Mouse (Mus musculus) urinary bladder, postnatal 25 days (tissue): ENCODE results near the gene Ccng1.

Source experiments
- DNase-seq: peaks from one replicate; pipeline ENCODE4 v3.0.0; 2022; ENCODE audit warnings: low spot score

Ccng1 gene

DNA sequence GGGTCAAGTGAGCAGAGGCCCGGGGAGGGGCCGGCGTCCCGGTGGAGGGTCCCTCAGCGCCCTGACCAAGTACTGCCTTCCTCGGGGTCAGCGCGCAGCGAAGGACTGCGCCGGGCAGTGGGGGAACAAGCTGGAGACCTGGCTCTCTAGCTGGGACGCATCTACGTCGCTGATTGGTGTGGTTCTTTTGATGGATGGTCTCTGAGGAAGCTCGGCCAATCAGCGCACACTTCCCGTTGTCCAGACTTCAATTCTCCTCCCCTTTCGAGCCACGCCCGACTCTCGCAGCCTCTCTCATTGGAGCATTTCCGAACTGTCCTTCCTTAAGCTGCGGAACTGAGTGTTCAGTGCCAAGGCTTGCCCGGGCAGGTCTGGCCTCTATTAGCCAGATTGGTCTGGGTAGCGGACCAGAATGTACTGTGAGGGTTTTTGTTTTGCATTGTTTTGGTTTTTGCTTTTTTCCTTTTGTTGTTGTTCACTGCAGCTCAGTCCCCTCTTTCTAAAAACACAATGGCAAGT, at the start of gene Ccng1:
Gene Ccng1, minus strand, starts transcription at position 203 of the 519 bp plus-strand sequence.
- peak; percentile 73 for DNase-seq

DNA sequence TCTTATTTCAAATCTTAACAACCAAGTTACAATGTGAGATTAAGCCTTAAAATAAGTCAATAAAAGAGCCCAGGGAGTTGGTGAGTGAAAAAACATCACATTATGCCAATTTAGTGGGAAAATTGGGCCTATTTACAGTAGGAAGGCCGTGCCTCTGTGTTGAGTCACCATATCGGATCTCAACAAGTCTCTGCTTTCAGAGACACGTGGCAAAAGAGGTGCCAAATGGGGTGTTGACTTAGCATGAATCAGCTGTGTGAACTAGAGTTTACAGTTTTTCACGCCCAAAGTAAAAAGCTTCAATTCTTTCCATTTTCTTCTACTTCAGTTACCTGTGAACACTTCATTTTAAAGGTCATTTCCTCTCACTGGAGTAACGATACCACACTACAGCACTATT, 35.2 kb upstream of the Ccng1 start:
- peak; percentile 21 for DNase-seq

DNA sequence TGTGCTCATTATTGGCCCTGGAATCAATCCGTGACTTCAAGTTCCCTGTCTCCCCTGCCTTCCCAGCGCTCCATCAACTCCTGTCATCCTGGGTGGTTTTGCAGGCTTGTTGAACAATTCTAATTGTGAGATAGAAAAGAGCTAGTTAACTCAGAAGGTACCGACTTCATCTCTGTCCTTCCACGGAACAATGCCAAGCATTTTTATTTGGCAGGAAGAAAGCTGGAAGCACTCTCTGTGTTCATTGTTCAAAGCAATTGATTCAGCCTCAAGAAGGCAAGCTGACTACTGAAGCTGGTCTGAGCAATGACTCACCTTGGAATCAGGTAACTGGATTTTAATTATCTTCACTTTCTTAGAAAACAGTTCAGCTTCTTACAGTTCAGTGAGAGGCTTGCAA, 34.6 kb upstream of the Ccng1 start:
- DNase-seq, result no peak

DNA sequence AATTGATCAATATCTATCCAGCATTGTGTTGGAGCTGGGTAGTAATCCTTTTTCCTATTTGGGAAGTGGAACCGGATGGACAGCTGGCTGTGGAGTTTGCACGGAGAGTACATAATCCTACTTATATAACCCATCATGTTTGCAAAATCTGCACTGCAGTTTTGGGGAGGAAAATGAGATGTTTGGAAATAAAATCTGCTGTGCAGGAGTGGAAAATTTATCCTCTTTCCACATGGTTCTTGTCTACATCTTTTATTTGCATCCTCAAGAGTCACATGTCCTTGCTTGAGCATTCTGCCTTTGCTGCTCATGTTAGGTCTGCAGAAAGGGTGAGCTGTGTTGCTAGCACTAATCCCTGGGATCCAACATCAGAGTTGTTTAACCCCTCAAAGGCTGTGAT, 31.8 kb upstream of the Ccng1 start:
- no peak for DNase-seq

DNA sequence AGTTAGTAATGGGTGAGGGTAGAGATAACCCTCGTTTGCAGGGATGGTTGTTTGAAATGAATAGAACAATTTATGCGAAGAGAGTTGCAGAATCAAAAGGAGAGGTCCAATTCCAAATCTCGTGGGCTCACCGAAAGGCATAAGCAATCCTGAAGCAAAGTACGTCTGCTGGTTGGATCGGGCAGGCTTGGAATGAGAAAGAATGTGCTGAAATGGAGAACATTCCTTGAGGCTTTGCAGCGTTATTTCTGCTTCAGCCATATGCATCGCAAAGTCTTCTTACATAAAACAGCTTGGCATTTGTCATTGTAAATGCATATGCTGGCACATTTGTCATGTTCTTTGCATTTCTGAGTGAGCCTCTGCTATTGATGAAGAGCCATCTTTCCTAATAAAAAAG, 29.2 kb upstream of the Ccng1 start:
- DNase-seq, result no peak

DNA sequence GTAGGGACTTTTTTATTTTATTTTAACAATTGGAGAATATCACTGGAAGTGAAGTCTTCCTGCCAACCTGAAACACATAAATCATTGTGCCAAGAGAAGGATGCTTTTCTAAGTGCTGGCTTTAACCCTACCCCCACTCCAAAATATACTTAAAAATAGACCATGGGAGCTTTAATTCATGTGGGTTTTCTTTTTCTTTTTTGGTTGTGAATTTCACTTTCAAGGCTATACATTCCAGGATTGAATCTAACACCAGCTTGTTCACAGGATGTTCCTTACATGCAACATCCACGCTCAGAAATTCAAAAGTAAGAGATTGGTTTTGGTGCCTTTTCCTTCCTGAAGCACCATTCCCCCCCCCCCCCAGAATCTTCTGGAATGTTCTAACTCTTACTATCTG, 28.2 kb upstream of the Ccng1 start:
- DNase-seq, result no peak

DNA sequence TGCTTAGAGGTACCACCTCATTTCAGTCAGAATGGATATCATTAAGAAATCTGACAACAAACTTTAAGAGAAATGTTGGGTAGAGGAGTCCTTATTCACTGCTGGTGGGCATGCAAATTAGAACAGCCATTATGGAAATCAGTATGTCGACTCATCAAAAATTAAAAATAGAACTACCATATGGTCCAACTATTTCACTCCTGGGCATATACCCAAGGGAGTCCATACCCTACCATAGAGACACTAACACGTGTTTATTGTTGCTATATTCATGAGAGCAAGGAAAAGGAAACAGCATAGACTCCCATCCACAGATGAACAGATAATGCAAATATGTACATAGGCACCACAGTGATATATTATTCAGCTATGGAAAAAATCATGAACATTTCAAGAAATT, 26.7 kb upstream of the Ccng1 start:
- DNase-seq, result no peak

DNA sequence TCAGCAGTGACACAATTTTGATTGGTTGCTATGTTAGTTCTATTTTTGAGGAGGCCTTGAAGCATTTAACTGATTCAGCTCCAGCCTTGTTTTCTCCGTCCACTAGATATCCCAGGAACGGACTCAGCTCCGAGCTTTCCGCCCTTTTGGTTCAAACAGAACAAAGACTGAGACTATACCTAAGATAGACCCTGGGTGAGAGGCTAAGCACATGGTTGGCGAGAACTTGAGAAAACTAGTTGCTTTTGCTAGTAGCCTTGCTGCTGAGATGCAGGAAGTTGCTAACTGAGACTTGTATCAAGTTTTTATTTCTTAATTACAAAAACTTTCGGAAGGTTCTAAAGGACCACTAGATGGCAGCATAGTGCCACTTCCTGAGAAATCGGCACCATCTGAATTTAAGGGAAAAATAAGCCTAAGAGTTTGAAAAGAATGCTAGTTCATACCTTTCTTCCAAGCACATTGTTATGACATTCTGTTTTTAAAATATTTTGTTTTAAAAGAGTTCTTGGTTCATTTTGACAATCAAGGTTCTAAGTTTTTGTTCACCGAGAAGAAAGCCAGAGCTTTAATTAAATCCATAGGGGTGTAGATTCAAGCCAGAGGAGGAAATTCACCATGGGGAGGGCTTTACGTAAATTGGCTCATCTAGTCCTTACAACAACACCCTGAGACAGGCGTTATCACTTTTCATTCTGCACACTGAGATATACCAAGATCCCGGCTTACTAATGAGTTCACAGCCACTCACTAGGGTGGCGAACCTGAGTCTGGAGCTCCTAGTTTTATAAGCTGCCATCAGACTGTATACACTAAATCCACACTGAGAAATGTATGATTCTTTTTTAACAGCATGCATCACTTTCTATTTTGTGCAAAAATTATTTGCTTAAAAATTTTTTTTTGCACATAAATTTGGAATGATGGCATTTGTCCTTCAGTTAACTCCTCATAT, 20.5 kb upstream of the Ccng1 start:
- no peak for DNase-seq

DNA sequence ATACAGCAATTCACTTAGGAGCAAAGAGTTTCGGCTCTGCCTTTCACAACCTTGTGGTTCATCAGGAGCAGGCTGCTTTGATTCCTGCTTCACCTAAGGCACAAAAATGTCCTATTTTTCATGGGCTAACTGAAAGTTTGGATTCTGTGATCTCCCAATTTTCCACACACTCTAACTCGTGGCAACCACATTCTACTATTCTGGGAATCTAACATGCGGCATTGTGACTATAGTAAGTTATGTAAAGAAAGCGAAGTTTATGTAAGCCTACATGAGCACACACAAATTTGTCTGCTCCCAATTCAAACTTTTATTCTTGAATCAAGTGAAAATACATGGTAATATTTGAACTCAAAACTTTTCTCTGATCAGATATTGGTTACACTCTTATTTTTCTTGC, 9.6 kb upstream of the Ccng1 start:
- no peak for DNase-seq

DNA sequence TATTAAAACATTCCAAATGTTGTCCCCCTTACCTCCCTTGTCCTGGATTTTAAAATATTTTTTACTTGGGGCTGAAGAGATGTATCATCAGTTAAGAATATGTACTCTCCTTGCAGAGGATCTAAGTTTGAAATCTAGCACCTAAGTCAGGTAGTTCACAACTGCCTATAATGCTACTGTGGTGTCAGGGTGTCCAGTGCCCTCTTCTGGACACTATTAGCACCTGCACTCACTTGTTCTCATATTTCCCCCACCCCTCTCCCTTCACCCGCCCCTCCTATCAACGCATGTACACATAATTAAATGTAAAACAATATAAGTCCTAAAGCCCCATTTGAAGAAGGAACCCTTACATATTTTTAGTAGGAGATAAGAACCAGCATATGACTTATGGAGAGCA, 8.3 kb upstream of the Ccng1 start:
- no peak for DNase-seq

DNA sequence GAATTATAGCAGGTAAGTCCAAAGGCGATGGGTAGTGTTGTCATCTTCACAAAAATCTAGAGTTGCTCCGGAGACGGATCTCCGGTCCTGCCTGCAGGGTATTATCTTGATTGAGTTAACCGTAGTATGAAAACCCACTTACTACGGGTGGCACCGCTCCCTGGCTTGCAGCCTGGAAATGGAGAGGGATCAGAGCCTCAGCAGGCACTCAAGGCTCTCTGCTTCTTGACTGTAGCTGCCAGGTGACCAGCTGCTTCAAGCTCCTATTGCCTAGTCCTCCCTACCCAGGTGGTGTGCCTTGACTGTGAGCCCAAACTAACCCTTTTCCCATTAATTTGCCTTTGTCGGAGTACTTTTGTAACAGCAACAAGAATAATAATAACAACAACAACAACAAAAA, 4.8 kb upstream of the Ccng1 start:
- DNase-seq, result no peak

DNA sequence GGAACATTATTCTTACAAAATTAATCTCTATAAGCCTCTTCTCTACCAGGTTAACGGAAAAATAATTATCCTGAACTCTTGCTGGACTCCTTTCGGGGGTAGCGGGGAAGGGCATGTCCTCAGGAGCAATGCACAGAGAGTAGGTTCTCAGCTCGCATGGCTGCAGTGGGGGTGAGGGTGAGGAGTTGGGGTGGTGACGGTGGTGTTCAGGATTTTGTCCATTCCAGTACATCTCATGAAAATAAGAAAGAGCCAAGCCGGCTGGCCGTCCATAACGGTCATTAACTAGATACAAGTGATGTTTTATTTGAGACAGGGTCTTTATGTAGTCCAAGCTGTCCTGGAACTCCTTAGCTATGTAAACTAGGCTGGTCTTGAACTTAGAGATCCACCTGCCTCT, 857 bp upstream of the Ccng1 start:
- DNase-seq, result no peak

DNA sequence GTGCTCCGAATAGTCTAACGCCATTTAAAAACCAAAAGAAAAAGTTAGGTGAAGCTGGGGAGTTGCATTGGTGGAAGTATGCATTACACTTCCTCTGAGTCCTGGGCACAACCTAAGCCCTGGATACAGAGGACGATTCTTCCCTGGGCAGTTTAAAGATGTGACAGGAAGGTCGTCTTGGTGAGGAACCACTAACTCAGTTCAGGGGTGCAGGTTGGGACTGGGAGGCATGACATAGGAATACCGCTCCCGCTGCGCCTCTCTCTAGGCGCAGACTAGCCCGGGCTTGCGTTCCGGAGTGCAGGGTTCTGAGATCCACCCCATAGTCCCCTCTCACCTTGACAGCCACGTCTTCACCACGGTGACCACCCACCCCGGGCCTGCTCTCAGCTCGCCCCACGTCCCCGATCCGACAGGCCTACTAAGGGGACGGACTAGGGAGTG, 425 bp downstream of the Ccng1 start:
- no peak for DNase-seq

DNA sequence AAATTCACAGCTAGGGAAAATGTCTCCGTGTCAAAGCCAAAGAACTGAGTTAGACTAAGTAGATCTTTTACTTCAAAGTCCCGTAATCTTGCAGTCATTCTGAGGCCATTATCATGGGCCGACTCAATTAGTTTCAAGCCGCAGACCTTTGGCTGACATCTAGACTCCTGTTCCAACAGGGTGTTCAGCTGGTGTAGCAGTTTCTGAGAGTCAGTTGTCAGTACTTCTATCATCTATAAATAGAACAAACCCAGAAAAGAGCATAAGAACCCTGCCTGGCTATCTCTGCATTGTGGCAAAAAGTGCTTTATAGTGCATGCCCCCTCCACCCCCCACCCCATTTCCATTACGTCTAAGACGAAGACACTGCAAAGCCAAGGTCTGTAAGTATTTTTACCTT, 1.3 kb downstream of the Ccng1 start:
- no peak for DNase-seq

DNA sequence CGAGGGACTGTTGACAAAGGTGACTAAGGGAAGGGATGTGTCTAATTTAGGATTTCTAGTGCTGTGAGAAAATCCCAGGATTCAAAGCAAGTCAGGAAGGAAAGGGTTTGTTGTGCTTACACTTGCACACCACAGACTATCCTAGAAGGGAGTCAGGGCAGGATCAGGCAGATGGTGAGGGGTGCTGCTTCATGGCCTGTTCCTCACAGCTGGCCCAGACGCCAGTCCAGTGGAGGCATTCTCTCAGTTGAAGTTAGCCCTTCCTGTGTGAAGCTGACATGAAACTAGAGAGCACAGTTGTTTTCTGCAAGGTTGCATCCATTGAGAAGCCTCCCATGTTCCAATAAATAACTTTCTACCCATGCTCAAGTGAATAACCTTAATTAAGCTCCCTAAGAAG, 7.4 kb downstream of the Ccng1 start:
- no peak for DNase-seq

DNA sequence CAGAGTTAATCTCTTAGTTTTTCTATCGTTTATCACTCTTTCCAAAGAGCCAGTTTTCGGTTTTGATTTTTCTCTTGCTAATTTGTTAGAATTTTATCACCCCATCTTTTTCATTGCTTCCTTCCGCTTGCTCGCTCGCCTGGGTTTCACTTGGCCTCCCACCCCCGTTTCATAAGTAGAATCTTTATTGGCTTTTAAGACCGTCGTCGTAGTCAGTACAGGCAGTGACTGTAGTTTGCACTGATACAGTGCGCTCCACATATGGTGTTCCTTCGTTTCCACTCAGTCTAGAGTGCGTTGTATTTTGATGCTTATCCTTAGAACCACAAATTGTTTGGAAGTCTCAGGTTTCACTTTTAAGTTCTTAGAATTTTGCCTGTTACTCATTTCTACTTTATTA, 8.8 kb downstream of the Ccng1 start:
- DNase-seq, result no peak

DNA sequence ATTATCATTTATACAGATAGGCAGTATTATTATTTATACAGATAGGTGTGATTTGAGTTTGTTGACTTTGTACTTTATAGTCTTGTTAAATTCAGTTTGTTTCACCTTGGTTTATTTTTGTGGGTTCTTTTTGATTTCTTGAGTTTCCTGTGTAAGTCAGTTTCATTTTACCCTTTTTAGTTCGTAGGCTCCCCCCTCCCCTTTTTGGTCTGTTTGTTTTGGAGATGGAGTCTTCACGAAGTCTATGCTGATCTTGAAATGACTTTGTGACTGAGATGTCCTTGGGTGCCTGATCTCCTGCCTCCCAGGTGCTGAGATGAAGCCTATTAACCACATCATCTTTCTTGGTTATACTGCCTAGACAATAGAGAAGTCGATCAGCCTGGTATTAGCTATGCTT, 10.8 kb downstream of the Ccng1 start:
- no peak for DNase-seq

DNA sequence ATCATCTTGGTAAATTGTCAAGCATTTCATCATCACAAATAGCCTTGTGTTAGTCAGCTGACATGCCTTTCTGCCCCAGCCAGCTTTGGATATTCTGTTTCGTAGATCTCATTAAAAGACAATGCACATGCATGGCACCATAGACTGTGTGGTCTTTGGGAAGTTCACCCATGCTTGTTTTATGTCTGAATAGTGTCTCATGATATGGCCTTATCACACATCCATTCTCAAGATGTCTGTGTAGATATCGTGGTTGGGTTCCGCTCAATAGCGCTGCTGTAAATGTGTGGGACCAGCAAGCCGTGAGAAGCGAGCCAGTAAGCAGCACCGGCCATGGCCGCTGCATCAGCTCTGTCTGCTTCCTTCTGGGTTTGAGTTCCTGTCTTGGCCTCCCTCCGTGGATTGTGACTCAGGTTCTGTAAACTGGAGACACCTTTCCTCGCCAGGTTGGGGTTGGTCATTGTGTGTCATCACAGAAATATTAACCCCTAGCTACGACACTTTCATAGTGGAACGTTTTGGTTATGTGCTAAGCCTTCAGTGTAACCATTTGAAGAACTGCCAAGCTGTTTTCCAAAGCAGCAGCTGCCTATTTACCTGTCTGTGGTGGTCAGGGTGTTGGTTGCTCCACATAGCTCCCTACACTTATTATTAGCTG, 13.4 kb downstream of the Ccng1 start:
- DNase-seq, result no peak

DNA sequence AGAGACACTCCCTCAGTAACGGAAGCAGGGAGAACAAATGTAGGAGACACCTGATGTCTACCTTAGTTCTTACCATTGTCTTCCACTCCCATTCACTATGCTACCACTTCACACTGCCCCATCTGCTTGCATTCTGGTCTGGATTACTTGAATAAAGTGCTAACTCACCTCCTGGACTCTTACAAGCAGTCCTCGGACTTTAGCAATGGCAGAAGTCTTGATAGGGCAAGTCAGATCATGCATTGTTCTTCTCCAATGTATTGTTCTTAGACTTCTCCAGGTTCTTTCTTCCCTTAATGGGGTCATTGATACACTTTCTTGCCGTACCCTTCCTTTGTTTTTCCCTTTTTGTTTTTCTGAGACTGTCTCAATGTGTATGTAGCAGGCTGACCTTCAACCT, 17.7 kb downstream of the Ccng1 start:
- DNase-seq, result no peak

DNA sequence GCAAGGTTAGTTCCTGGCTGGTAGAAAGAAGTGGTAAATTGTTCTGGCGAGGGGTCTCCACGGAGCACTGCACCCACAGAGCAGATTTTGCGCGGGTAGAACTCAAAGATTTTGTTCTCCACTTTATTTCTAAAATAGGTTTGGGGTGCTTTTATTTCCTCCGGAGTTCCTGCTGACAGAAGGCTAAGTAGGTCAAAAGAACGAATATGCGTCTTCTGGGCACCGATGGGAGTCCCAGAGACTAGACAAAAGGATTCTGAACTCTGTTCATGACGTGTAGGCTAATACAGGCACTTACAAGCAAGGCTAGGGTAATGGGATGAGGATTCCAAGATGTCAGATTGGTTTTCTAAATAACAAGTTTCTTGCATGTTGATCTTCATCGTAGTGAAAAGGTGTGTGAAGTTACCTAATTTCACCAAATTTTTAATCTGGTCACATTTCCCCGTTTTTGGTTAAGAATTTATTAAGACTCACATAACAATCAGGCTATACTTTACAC, 20.8 kb downstream of the Ccng1 start:
- DNase-seq, result no peak

DNA sequence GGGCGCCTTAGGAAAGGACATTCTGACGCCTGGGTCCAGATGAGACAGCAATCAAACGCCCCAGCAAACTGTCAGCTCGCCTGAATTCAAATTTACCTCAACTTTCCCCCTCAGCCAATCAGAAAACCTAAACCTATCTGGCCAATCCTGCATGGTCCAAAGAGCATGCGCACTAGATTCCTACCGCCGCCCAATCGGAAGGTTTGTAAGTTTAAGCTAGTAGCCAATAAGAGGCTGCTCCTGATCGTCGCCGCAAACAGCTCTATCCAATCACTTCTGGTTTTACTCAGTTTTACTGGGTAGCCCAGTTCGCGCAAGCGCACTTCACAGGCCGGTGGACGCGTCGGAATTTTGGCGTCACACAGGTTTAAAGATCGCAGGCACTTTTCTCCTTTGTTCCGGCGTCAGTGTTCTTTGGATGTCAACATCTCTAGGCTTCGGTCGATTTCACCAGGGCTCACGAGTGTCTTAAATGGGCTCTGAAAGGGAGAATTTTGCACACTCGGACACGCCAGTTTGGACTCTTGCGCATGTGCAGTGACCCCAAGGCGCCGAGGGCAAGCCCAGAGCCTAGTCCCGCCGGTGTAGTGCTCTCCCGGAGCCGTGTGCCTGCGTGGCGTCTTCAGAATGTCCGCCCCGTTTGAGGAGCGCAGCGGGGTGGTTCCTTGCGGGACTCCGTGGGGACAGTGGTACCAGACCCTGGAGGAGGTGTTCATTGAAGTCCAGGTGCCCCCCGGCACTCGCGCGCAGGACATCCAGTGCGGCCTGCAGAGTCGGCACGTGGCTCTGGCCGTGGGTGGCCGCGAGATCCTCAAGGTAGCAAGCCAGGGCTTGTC, 21.6 kb downstream of the Ccng1 start, which contains the start of the genes Hmmr and Nudcd2:
Gene Hmmr, minus strand, starts transcription at position 84 of the 836 bp plus-strand sequence.
Gene Nudcd2, plus strand, starts transcription at position 329 of the 836 bp plus-strand sequence.
- DNase-seq, result peak; percentile 78

DNA sequence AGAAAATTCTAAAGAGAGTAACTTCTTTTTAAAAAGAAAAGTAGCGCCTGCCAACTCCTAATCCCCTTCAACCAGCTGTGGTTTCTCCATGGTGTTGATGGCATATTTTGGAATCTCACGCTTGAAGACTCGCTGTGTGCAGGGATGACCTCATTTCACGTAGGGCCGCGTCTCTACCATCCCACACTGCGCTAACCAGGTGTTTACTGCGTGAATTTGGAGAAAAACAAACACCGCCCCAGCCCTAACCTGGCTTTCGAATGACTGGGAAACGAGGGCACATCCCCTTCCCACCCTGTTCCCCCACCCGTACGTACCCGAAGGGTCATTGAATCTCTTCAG, 22.1 kb downstream of the Ccng1 start:
- DNase-seq, result no peak
